Mouse (Mus musculus): Measurements from ENCODE around the gene Tmem39a. TPM values are rescaled to one million over a fixed set of nuclear protein-coding genes. Genes with fewer than 3 reads are reported as not detected.

Tmem39a gene
- polyA plus RNA-seq, 1 experiment from 2014 or later, result 106 TPM

GRCm38 (mm10) chr16:38637085-38637484 is 78.6 kb downstream of the Tmem39a start:
- Histone ChIP-seq H3K4me3 (replicated peaks; ENCODE audit: low read length) (no peak overlapping the region), H3K9ac (ENCODE audit: low read length) (no peak overlapping the region), H3K4me2 (ENCODE audit: low read depth, low read length) (no peak overlapping the region), H3K27me3 (ENCODE audit: control insufficient read depth, insufficient read depth, low read length) (no peaks in the 10 kb centered on the region), H3K9me3 (replicated peaks; ENCODE audit: control insufficient read depth, low read length) (no peaks in the 10 kb centered on the region), H3K4me1 (ENCODE audit: control insufficient read depth, insufficient read depth, low read length) (no peaks in the 10 kb centered on the region), H3K27ac (ENCODE audit: low read length) (no peak overlapping the region), H3K36me3 (ENCODE audit: control insufficient read depth, insufficient read depth, low read length) (no peaks in the 10 kb centered on the region)
- no peak for ATAC-seq (ENCODE audit: insufficient read depth, low FRiP score)
- 69% methylated on average over 10 of the region's 10 CpGs for WGBS

Other genes with a start within 250 kb of the Tmem39a start
- gene Maats1, start 216.6 kb upstream of the Tmem39a start, polyA plus RNA-seq (2015; fragmentation: Nextera tagmentation; extraction: Ambion mirVana), result 0.15 TPM in 1 of 2 replicates, not detected in the other
- gene Cox17, start 211.7 kb upstream of the Tmem39a start, polyA plus RNA-seq (2015; fragmentation: Nextera tagmentation; extraction: Ambion mirVana), result 151 and 186 TPM in 2 replicates
- gene Gm21987, start 211.7 kb upstream of the Tmem39a start, polyA plus RNA-seq (2015; fragmentation: Nextera tagmentation; extraction: Ambion mirVana), result 0.52 and 0.90 TPM in 2 replicates
- gene Popdc2, start 196.5 kb upstream of the Tmem39a start, polyA plus RNA-seq (2015; fragmentation: Nextera tagmentation; extraction: Ambion mirVana), result 12.3 and 16.2 TPM in 2 replicates
- gene Pla1a, start 125.6 kb upstream of the Tmem39a start, polyA plus RNA-seq (2015; fragmentation: Nextera tagmentation; extraction: Ambion mirVana), result 2.3 and 2.6 TPM in 2 replicates
- gene Adprh, start 106.0 kb upstream of the Tmem39a start, polyA plus RNA-seq (2015; fragmentation: Nextera tagmentation; extraction: Ambion mirVana), result 73.0 and 79.4 TPM in 2 replicates
- 0.66 and 0.86 TPM in 2 replicates for gene Cd80, start 103.1 kb upstream of the Tmem39a start, polyA plus RNA-seq (2015; fragmentation: Nextera tagmentation; extraction: Ambion mirVana)
- gene Timmdc1, start 36.0 kb upstream of the Tmem39a start, polyA plus RNA-seq (2015; fragmentation: Nextera tagmentation; extraction: Ambion mirVana), result 23.1 and 25.8 TPM in 2 replicates
- gene Poglut1, start 8.4 kb upstream of the Tmem39a start, polyA plus RNA-seq (2015; fragmentation: Nextera tagmentation; extraction: Ambion mirVana), result 43.3 and 44.4 TPM in 2 replicates
- gene Arhgap31, start 154.6 kb downstream of the Tmem39a start, polyA plus RNA-seq (2015; fragmentation: Nextera tagmentation; extraction: Ambion mirVana), result 8.8 and 10.9 TPM in 2 replicates
- 20.8 TPM in 2 replicates for gene B4galt4, start 183.6 kb downstream of the Tmem39a start, polyA plus RNA-seq (2015; fragmentation: Nextera tagmentation; extraction: Ambion mirVana)
- gene Upk1b, start 241.6 kb downstream of the Tmem39a start, polyA plus RNA-seq (2015; fragmentation: Nextera tagmentation; extraction: Ambion mirVana), result 73.9 and 99.9 TPM in 2 replicates